Mouse (Mus musculus): Measurements from ENCODE around the gene Iffo1. TPM values are rescaled to one million over a fixed set of nuclear protein-coding genes. Genes with fewer than 3 reads are reported as not detected.

Gene Iffo1
- polyA plus RNA-seq, 1 experiment from 2014 or later, result 13.8 TPM

DNA sequence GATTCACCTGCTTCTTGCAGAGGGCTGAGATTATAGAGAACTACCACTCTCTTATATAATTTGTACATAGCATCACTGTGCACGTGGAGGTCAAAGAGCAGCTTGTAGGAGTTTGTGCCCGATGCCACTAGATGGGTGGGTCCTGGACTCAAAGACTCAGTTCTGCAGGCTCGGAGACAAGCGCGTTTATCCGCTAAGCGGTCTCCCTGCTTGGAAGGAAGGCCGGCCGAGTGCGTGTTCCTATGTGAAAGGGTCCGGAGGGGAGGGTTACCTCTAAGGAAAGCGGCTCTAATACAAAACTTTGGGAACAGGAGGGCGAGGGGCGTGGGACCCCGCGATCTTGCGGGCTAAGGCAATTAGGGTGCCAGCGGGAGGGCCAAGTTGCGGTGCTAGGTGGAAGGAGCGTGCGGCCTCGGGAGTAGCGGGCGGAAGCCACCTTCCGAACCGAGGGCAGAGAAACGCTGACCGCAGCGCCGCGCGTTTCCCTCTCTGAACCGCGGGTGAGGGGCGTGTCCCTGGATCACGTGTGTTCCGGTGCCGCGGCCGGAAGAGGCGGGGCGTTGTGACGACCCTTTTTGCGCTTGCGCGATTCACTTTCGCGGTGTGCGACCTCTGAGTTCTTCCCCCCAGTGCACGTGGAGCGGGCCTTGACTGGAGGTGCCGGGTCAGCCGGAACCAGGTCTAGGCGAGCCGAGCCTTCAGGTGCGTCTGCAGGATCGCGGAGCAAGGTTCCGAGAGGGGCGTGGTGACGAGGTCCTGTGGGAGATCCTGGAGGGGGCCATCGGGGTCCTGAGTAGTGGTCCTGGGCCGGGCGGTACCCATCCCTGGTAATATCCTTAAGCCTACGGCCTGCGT lies 13.5 kb upstream of the Iffo1 start, which contains the start of gene Nop2:
Gene Nop2 (plus strand): TSS at position 608 of the 855 bp plus-strand sequence.
- no peaks in the 10 kb centered on the region for H3K9me3 ChIP-seq (ENCODE audit: control insufficient read depth, low read length)
- peak within 1 kb of the TSS; percentile 90 for H3K4me3 ChIP-seq (ENCODE audit: low read depth, low read length)
- peaks cover 7% of the 10 kb centered on the region for H3K4me1 ChIP-seq (ENCODE audit: control insufficient read depth, insufficient read depth, low read length)
- H3K9ac ChIP-seq (ENCODE audit: low read length), result peak within 1 kb of the TSS; percentile 80
- DNase-seq (ENCODE audit: low spot score), result peak; percentile 96
- peaks cover 22% of the 10 kb centered on the region for H3K36me3 ChIP-seq (ENCODE audit: control insufficient read depth, insufficient read depth, low read length)
- H3K27me3 ChIP-seq (ENCODE audit: control insufficient read depth, insufficient read depth, low read length), result no peaks in the 10 kb centered on the region
- H3K27ac ChIP-seq (ENCODE audit: low read depth, low read length), result peak within 1 kb of the TSS; percentile 58
- peak within 1 kb of the TSS; percentile 84 for H3K4me2 ChIP-seq (ENCODE audit: low read depth)
- peak; percentile 94 for ATAC-seq (ENCODE audit: insufficient read depth, low FRiP score, low TSS enrichment)
- under 1% methylated on average over 66 of the region's 66 CpGs for whole genome bisulfite sequencing

DNA sequence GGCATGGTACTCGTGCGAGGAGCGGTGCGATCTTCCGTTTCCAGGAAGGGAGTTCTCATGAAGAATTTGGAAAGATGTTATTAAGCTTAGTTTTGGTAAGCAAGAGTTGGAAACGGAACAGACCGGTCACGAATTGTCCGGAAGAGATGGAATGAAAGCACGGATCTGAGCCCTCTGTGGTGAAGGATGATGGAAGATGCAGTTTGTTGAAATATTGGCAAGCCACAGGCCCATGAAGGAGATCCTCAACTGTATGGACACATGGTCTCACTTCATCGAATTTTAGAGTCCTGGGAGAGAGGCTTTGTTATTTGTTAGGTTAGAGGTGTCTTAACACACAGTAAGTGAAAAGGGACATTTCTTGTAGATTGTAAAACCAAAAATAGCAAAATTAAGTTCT lies 12.6 kb upstream of the Iffo1 start:
- no peak overlapping the region for H3K27ac ChIP-seq (ENCODE audit: low read depth, low read length)
- 8% methylated on average over 11 of the region's 11 CpGs for WGBS
- peaks cover 7% of the 10 kb centered on the region for H3K4me1 ChIP-seq (ENCODE audit: control insufficient read depth, insufficient read depth, low read length)
- no peaks in the 10 kb centered on the region for H3K9me3 ChIP-seq (ENCODE audit: control insufficient read depth, low read length)
- peak overlapping the region; percentile 84 for H3K4me2 ChIP-seq (ENCODE audit: low read depth)
- no peak for ATAC-seq (ENCODE audit: insufficient read depth, low FRiP score, low TSS enrichment)
- peak overlapping the region; percentile 90 for H3K4me3 ChIP-seq (ENCODE audit: low read depth, low read length)
- DNase-seq (ENCODE audit: low spot score), result no peak
- no peaks in the 10 kb centered on the region for H3K27me3 ChIP-seq (ENCODE audit: control insufficient read depth, insufficient read depth, low read length)
- peak overlapping the region; percentile 80 for H3K9ac ChIP-seq (ENCODE audit: low read length)
- peaks cover 22% of the 10 kb centered on the region for H3K36me3 ChIP-seq (ENCODE audit: control insufficient read depth, insufficient read depth, low read length)

DNA sequence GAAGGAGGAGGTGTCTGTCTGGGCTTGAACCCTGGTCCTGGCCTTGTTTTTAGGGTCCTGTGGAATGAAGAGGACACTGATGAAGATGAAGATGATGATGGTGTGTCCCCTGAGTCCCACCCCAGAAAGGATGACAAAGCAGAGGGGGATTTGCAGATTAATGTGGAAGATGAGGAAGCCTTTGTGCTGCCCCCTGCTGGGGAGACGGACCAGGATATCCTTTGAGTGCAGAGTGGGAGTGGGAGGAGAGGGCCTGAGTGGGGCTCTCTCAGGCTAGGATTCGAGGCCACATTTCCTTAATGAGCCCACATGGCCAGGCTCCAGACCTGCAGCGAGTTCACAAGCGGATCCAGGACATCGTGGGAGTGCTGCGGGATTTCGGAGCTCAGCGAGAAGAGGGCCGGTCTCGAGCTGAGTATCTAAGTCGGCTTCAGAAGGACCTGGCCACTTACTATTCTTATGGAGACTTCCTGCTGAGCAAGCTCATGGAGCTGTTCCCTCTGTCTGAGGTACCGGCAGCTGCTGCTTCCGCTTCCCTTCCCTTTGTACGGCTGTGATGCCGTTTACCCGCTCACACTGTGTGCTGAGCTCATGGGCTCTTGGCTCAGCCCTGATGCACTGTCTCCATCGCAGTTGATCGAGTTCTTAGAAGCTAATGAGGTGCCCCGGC lies 7.9 kb upstream of the Iffo1 start:
- Histone ChIP-seq H3K4me2 (ENCODE audit: low read depth) (no peak overlapping the region), H3K27me3 (ENCODE audit: control insufficient read depth, insufficient read depth, low read length) (no peaks in the 10 kb centered on the region), H3K4me1 (ENCODE audit: control insufficient read depth, insufficient read depth, low read length) (peaks cover 3% of the 10 kb centered on the region; the same call in 1 of the 2 replicates), H3K27ac (ENCODE audit: low read depth, low read length) (no peak overlapping the region), H3K9me3 (ENCODE audit: control insufficient read depth, low read length) (no peaks in the 10 kb centered on the region), H3K36me3 (ENCODE audit: control insufficient read depth, insufficient read depth, low read length) (peaks cover 39% of the 10 kb centered on the region), H3K9ac (ENCODE audit: low read length) (no peak overlapping the region), H3K4me3 (ENCODE audit: low read depth, low read length) (no peak overlapping the region)
- WGBS, result 92% methylated on average over 19 of the region's 19 CpGs
- ATAC-seq (ENCODE audit: insufficient read depth, low FRiP score, low TSS enrichment), result no peak
- DNase-seq (ENCODE audit: low spot score), result no peak

DNA sequence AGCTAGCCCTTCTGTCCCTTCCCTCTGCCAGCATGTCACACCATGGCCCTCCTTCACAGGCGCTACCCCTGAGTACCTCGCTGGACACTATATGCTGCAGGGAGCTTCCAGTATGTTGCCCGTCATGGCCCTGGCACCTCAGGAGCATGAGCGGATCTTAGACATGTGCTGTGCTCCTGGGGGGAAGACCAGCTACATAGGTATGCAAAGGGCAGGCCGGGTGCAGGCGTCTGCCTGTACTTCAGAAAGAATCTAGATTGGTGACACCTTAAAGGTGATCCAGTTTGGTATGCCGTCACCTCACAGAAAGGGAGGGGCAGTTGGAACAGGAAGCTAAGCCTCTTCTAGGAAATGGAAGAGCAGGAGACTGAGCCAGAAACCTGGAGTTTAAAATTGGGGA lies 5.3 kb upstream of the Iffo1 start:
- Histone ChIP-seq H3K9me3 (ENCODE audit: control insufficient read depth, low read length) (no peaks in the 10 kb centered on the region), H3K4me3 (ENCODE audit: low read depth, low read length) (no peak overlapping the region), H3K4me2 (ENCODE audit: low read depth) (no peak overlapping the region), H3K4me1 (ENCODE audit: control insufficient read depth, insufficient read depth, low read length) (peaks cover 3% of the 10 kb centered on the region; the same call in 1 of the 2 replicates), H3K9ac (ENCODE audit: low read length) (no peak overlapping the region), H3K27me3 (ENCODE audit: control insufficient read depth, insufficient read depth, low read length) (no peaks in the 10 kb centered on the region), H3K27ac (ENCODE audit: low read depth, low read length) (no peak overlapping the region), H3K36me3 (ENCODE audit: control insufficient read depth, insufficient read depth, low read length) (peaks cover 41% of the 10 kb centered on the region)
- ATAC-seq (ENCODE audit: insufficient read depth, low FRiP score, low TSS enrichment) (no peak), DNase-seq (ENCODE audit: low spot score) (no peak)
- WGBS, result 94% methylated on average over 7 of the region's 7 CpGs

DNA sequence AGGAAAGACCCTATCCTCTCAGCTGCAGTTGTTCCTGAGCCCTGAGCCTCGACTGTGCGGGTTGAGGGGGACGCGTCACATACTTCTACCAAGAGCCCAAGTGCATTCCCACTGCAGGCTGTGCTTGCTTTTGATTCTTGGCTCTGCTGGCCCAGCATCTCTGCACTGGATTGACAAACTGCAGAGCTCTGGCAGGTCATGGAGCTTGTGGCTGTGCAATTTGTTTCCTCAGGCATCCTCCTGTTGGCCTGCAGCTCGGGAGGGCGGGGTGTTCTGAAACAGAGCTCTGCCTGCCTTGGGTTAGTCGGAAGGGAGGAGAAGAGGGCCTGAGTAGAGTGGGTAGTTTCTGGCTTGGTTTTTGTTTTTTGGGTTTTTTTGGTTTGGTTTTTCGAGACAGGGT lies 2.6 kb upstream of the Iffo1 start:
- H3K9me3 ChIP-seq (ENCODE audit: control insufficient read depth, low read length), result no peaks in the 10 kb centered on the region
- H3K4me2 ChIP-seq (ENCODE audit: low read depth), result no peak overlapping the region
- no peak for ATAC-seq (ENCODE audit: insufficient read depth, low FRiP score, low TSS enrichment)
- no peak for DNase-seq (ENCODE audit: low spot score)
- no peak overlapping the region for H3K4me3 ChIP-seq (ENCODE audit: low read depth, low read length)
- WGBS, result 91% methylated on average over 8 of the region's 8 CpGs
- H3K27me3 ChIP-seq (ENCODE audit: control insufficient read depth, insufficient read depth, low read length), result no peaks in the 10 kb centered on the region
- H3K9ac ChIP-seq (ENCODE audit: low read length), result no peak overlapping the region
- peaks cover 31% of the 10 kb centered on the region for H3K36me3 ChIP-seq (ENCODE audit: control insufficient read depth, insufficient read depth, low read length)
- H3K4me1 ChIP-seq (ENCODE audit: control insufficient read depth, insufficient read depth, low read length), result peaks cover 25% of the 10 kb centered on the region
- H3K27ac ChIP-seq (ENCODE audit: low read depth, low read length), result no peak overlapping the region

DNA sequence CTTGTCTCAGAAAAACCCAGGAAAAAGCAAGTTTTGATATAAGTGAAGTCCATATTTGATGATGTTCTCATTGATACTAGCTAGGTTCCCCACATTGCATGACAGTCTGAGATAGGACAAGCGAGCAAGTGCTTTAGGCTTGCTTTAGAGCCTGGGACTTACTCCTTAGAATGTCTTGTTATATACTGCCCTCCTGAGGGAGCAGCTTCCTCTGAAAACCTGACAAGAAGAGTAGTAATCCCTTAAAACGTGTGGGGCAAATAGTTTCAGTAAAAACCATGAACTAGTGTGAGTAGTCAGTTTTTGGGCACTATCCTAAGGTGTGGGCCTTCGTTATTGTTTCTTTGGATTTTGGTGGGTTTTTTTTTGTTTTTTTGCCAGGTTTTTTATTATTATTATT lies 1.9 kb upstream of the Iffo1 start:
- Histone ChIP-seq H3K4me3 (ENCODE audit: low read depth, low read length) (no peak overlapping the region), H3K9ac (ENCODE audit: low read length) (no peak overlapping the region), H3K4me2 (ENCODE audit: low read depth) (no peak overlapping the region), H3K27me3 (ENCODE audit: control insufficient read depth, insufficient read depth, low read length) (no peaks in the 10 kb centered on the region), H3K4me1 (ENCODE audit: control insufficient read depth, insufficient read depth, low read length) (peaks cover 27% of the 10 kb centered on the region), H3K27ac (ENCODE audit: low read depth, low read length) (no peak overlapping the region), H3K36me3 (ENCODE audit: control insufficient read depth, insufficient read depth, low read length) (peaks cover 28% of the 10 kb centered on the region), H3K9me3 (ENCODE audit: control insufficient read depth, low read length) (no peaks in the 10 kb centered on the region)
- DNase-seq (ENCODE audit: low spot score) (no peak), ATAC-seq (ENCODE audit: insufficient read depth, low FRiP score, low TSS enrichment) (no peak)
- WGBS, result 87% methylated on average over 3 of the region's 3 CpGs

DNA sequence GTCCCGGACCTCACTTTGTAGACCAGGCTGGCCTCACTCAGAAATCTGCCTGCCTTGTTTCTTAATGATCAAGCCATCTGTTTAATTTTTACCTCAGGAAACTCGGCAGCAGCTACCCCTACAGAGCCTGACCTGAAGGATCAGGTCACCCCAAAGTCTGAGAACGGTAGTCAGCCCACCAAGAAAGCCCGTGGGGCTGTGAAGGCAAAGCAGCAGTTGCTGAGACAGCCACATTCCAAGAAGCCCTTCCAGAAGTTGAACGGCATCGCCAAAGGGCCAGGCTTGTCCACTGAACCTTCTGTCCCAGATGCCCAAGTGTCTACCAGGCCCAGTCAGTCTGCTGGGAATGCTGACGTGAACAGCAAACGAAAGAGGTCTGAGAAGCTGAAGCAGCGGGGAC lies 1.1 kb upstream of the Iffo1 start:
- no peak for DNase-seq (ENCODE audit: low spot score)
- no peak overlapping the region for H3K9ac ChIP-seq (ENCODE audit: low read length)
- peaks cover 30% of the 10 kb centered on the region for H3K36me3 ChIP-seq (ENCODE audit: control insufficient read depth, insufficient read depth, low read length)
- ATAC-seq (ENCODE audit: insufficient read depth, low FRiP score, low TSS enrichment), result no peak
- no peak overlapping the region for H3K4me3 ChIP-seq (ENCODE audit: low read depth, low read length)
- H3K9me3 ChIP-seq (ENCODE audit: control insufficient read depth, low read length), result no peaks in the 10 kb centered on the region
- 85% methylated on average over 9 of the region's 9 CpGs for WGBS
- H3K27me3 ChIP-seq (ENCODE audit: control insufficient read depth, insufficient read depth, low read length), result no peaks in the 10 kb centered on the region
- H3K4me1 ChIP-seq (ENCODE audit: control insufficient read depth, insufficient read depth, low read length), result peaks cover 33% of the 10 kb centered on the region
- no peak overlapping the region for H3K4me2 ChIP-seq (ENCODE audit: low read depth)
- no peak overlapping the region for H3K27ac ChIP-seq (ENCODE audit: low read depth, low read length)

DNA sequence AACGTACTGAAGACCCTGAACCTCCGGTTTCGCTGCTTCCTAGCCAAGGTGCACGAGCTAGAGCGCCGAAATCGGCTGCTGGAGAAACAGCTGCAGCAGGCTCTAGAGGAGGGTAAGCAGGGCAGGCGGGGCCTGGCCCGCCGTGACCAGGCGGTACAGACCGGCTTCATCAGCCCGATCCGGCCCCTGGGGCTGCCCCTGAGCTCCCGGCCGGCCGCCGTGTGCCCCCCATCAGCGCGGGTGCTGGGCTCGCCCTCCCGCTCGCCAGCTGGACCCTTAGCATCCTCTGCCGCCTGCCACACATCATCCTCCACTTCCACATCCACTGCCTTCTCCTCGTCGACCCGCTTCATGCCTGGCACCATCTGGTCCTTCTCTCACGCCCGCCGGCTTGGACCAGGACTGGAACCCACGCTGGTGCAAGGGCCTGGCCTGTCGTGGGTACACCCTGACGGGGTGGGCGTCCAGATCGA lies 474 bp downstream of the Iffo1 start:
- 3% methylated on average over 35 of the region's 35 CpGs for WGBS
- ATAC-seq (ENCODE audit: insufficient read depth, low FRiP score, low TSS enrichment) (peak; percentile 73), DNase-seq (ENCODE audit: low spot score) (no peak)
- Histone ChIP-seq H3K4me1 (ENCODE audit: control insufficient read depth, insufficient read depth, low read length) (peaks cover 35% of the 10 kb centered on the region), H3K4me2 (ENCODE audit: low read depth) (peak overlapping the region; percentile 86), H3K9ac (ENCODE audit: low read length) (peak overlapping the region; percentile 91), H3K4me3 (ENCODE audit: low read depth, low read length) (peak overlapping the region; percentile 86), H3K27ac (ENCODE audit: low read depth, low read length) (peak overlapping the region; percentile 96), H3K36me3 (ENCODE audit: control insufficient read depth, insufficient read depth, low read length) (peaks cover 19% of the 10 kb centered on the region), H3K27me3 (ENCODE audit: control insufficient read depth, insufficient read depth, low read length) (no peaks in the 10 kb centered on the region), H3K9me3 (ENCODE audit: control insufficient read depth, low read length) (no peaks in the 10 kb centered on the region)
